Mouse (Mus musculus) liver, postnatal 0 days (tissue): Measurements from ENCODE around the gene Slc22a5.

ENCODE experiments used
- CTCF ChIP-seq: sonication (generic); IDR thresholded peaks from 2 replicates; pipeline ENCODE4 v1.5.1; 2016; ENCODE audit warnings: antibody characterized with exemption, low read depth
- EP300 ChIP-seq: IDR thresholded peaks from 2 replicates; pipeline ENCODE4 v1.6.1; 2016; ENCODE audit warnings: antibody characterized with exemption, low read depth, mild to moderate bottlenecking

GRCm38 (mm10) chr11:53883287-53883686, 8.2 kb downstream of the Slc22a5 start:
- TF ChIP-seq CTCF (no peak), EP300 (no peak)
